Mouse (Mus musculus) layer of hippocampus, adult 2 months (tissue): ENCODE data around the gene Tmem211. TPM values are rescaled to one million over a fixed set of nuclear protein-coding genes. Genes with fewer than 3 reads are reported as not detected.

Experiments used
- DNase-seq, 2 experiments: peaks; one replicate each; pipeline ENCODE4 v3.0.0; 2022; ENCODE audit warnings: low spot score in 2 of 2
- H3K27ac ChIP-seq: fragments of 200-600 bp; 2 replicates; pipeline ENCODE4 v1.8.1; 2022
- H3K4me3 ChIP-seq: fragments of 200-600 bp; 2 replicates; pipeline ENCODE4 v1.8.1; 2022; ENCODE audit warnings: mild to moderate bottlenecking
- CTCF ChIP-seq: fragments of 200-600 bp; conservative IDR thresholded peaks from 2 replicates; pipeline ENCODE4 v1.8.1; 2022; ENCODE audit warnings: antibody characterized with exemption, mild to moderate bottlenecking, moderate library complexity
- total RNA-seq, 2 experiments: library from RNA; stranded (reverse); gene quantifications; 2 replicates each; pipeline ENCODE4 v1.2.3; 2021

The Tmem211 gene
- total RNA-seq, 2 experiments from 2014 or later = not detected

DNA sequence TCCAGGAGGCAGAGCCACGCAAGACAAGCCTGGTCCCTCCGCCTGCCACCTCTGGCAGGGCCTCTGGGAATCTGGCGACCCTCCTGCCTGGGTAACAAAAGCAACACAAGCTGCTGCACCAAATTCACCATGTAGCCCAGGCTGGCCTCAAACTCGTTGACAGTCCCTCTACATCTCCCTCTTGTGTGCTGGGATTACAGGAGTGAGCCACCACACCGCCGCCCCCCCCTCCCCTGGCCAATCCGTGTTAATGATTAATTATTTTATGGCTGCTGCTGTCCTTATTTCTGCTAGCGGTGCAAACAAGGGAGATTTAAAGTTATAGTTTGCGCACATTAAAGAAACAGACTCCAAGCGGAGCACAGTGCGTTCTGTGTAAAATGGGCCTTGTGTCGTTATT, 9.6 kb upstream of the Tmem211 start:
- no peak overlapping the region for H3K27ac ChIP-seq
- TF ChIP-seq CTCF = no peak
- no peak for DNase-seq
- H3K4me3 ChIP-seq = no peak overlapping the region

GRCm38 (mm10) chr5:113218617-113219235, 8.0 kb upstream of the Tmem211 start:
- Histone ChIP-seq H3K4me3 (no peak overlapping the region), H3K27ac (no peak overlapping the region)
- no peak for DNase-seq
- no peak for TF ChIP-seq CTCF

GRCm38 (mm10) chr5:113219450-113219849, 7.3 kb upstream of the Tmem211 start:
- Histone ChIP-seq H3K4me3 (no peak overlapping the region), H3K27ac (no peak overlapping the region)
- no peak for DNase-seq
- no peak for TF ChIP-seq CTCF

- Histone ChIP-seq H3K27ac (no peak overlapping the region), H3K4me3 (no peak overlapping the region)
- TF ChIP-seq CTCF = no peak
- no peak for DNase-seq
These were observed 6.8 kb upstream of the Tmem211 start for GRCm38 (mm10) chr5:113219876-113220275.

DNA sequence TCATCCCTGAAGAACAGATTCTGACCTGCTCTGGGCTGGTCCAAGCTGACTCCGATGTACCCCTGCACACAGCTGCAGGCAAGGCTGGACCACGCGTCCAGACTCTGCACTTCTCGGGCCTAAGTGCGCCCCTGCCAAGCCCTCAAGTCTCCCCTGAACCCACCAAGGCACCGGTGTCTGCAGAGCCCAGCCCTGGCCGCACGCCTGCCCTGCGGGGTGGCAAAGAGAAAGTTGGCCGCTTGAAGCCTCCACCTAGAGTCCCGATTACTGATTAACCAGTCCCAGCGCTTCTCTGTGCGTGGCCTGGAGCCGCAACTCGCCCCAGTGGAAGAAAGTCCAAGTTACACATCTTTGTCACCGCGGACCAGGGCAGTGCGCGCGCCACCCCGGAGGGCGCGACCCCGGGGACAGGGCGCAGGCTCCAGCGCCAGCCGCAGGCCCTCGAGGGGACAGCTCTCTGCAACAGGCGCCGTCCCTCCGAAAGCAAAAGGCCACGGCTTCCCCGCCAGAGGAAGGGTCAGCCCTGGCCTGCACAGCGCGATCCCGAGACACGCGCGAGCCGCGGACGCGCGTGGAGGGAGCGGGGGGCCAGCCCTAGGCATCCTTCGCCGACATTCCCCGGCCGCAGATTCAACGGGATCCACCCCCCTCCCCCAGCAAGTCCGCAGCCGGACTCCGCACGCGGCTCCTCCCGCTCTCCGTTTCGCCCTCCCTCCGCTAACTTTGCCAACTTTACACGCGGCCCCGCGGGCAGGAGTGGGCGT, 6.1 kb upstream of the Tmem211 start:
- DNase-seq = no peak
- TF ChIP-seq CTCF = 0 out of 2 replicates have a peak, but pooled peaks have one; percentile 17
- Histone ChIP-seq H3K4me3 (peak overlapping the region; percentile 72), H3K27ac (peak overlapping the region; percentile 68)

DNA sequence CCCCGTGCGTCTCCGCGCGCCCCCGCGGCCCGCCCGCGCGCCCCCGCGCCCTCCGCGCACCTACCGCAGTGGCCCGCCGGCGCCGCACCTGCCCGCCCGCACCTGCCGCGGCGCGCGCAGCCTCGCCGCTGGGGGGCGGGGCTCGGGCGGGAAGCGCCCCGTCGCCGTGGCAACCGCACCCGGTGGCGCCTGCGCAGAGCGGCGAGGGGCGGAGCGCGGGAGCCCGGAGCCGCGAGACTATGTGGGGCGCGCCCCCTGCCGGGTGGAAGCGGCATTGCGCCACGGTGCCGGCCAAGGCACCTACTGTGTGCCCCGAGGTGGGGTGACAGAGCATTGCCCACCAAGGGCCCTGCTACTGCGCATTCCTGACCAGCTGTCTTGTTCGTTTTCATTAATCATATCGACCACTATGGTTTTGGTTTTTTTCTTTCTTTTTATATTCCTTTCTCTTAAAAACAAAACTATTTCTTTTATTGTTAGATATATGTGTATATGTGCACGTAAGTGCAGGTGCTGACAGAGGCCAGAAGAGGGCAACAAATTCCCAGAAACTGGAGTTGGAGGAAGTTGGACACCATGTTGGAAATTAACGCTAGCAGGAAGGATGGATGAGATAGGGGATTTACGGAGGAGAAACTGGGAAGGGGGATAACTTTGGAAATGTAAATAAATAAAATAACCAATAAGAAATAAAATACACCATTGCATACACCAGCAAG, 5.4 kb upstream of the Tmem211 start, which contains the start of gene 2900026A02Rik:
Gene 2900026A02Rik (minus strand): TSS at position 90 of the 719 bp plus-strand sequence.
- peak in 1 of 2 experiments; percentile 76 for DNase-seq
- peak; percentile 88 for TF ChIP-seq CTCF
- Histone ChIP-seq H3K27ac (peak within 1 kb of the TSS; percentile 68), H3K4me3 (peak within 1 kb of the TSS; percentile 72)

DNA sequence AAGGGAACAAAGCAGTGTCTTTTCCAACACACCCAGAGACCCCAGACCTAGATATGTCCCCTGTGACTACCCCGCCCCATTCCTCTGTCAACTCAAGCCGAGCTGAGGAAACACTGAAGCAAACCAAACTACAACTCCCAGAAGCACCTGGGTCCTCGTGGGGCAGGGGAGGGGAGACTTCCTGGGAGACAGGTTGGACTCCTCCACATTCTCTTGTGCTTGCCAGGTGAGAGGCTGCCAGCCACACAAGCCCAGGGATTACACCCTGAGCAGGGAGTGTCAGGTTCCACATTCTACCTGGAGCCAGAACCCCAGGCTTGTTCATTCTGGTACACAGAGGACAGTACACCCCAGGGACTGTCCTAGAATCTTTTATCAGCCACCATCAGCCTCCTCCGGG, 2.8 kb upstream of the Tmem211 start:
- TF ChIP-seq CTCF = no peak
- no peak for DNase-seq
- H3K4me3 ChIP-seq = no peak overlapping the region

GRCm38 (mm10) chr5:113225271-113225670, 1.4 kb upstream of the Tmem211 start:
- no peak for TF ChIP-seq CTCF
- no peak overlapping the region for H3K4me3 ChIP-seq
- H3K27ac ChIP-seq = no peak overlapping the region
- no peak for DNase-seq

More for the DNA sequence above, 2.8 kb upstream of the Tmem211 start:
- H3K27ac ChIP-seq = no peak overlapping the region

DNA sequence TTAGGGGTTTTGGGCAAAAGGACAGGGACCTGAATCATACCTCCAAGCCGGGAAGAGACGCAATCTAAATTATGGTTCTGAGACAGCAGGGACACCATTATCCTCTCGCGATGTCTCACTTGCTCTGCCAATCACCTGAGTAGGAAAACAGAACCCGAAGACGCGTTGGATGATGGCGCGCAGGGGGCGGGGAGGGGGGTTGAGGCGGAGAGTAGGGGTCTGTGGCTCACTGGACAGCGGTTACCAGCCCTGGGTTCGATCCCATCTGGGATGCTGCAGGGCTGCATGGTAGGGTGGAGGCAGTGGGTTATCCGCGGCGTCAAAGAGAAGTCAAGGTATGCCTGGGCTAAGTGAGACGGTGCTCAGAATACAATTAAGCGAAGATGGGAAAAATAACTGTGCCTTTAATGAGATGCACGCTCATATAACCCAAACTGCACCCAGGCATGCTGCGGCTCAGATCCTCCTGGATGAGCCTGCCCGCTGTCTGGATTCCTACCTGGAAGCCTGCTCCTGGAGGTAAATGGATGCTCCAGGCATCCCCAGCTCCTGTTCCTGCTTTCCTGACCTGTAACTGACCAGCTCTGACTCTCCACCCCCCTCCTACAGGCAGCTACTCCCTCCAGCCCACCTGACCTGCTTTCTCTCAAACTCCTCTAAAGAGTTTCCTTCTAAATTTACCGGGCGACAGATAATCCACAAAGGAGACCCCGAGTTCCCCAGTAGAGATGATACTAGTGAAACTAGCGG, 848 bp upstream of the Tmem211 start:
- TF ChIP-seq CTCF = no peak
- H3K27ac ChIP-seq = peak overlapping the region; percentile 40; the same call in 1 of the 2 replicates
- DNase-seq = no peak
- H3K4me3 ChIP-seq = no peak overlapping the region; the same call in 1 of the 2 replicates

DNA sequence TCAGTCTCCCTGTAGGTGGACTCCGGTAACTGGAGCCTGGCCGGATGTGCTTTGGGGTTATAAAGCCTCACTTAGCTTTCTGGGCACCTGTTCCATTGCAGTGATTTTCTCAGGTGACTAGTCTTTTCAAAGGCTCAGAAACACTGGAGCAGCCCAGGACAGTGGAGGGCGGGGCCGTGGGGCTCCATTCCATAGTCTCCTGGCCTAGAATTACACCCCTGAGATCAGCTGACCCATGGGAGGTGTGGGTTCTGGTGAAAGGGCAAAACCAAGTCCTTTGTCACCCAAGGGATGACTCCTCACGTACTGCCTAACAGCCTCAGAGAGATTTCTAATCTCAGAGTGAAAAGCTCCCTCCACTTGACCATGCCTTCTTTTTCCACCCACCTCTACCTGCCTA, 3.5 kb downstream of the Tmem211 start:
- DNase-seq = no peak
- no peak for TF ChIP-seq CTCF
- Histone ChIP-seq H3K27ac (no peak overlapping the region), H3K4me3 (no peak overlapping the region)

DNA sequence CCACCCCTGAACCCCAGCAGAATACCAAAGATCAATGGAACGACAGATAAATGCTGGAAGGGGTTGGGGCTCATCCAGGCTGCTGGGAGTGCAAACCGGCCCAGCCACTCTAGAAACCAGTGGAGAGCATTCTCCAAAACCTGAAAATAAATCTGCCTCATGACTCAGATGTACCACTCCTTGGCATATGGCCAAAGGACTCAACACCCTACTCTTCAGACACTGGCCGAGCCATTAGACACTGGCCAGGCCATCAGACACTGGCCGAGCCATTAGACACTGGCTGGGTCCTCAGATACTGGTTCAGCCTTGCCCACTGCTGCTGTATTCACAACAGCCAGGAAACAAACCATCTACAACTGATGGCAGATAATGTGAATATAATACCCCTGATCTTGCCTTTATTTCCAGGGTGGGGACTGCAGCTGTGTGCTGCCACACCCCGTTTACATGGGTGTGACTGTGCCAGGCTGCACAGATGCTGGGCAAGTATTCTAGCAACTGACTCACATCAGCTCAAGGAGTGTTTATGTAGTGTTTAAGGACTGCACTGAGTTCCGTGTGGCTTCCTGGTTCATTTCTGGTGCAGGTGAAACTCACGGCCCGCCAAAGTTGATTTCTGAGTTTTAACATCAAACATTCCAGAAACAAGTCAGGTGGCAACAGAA, 22.7 kb downstream of the Tmem211 start:
- Histone ChIP-seq H3K27ac (no peak overlapping the region), H3K4me3 (no peak overlapping the region)
- TF ChIP-seq CTCF = no peak
- DNase-seq = no peak

DNA sequence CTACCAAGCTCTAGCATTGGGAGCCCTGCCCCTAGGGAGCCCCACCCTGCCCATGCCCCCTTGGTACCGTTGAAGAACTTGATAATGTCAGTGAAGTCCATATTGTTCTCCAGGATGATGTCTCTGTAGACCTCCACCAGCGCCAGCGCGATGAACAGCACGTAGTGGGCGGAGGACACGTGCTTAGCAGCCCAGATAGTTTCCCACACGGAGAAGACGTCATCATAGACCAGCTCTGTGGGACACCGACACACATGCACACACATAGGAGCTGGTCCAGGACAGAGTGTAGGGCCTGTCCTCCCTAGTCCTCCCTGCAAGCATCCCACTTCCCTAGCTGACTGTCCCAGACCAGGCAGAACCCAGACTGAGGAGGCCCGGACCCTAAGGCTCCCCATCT, 24.1 kb downstream of the Tmem211 start:
- DNase-seq = peak; percentile 41 to 52
- no peak overlapping the region for H3K27ac ChIP-seq
- H3K4me3 ChIP-seq = no peak overlapping the region
- TF ChIP-seq CTCF = no peak
